Mouse (Mus musculus) cortical plate, adult 2 months (tissue): ENCODE data around the gene Ccdc86. TPM values are rescaled to one million over a fixed set of nuclear protein-coding genes. Genes with fewer than 3 reads are reported as not detected.

Source experiments
- H3K27ac ChIP-seq: fragments of 200-500 bp; 2 replicates; pipeline ENCODE4 v1.5.1; 2012; ENCODE audit warnings: low read length, control low read depth, inconsistent platforms; ENCODE audit not compliant: insufficient read depth
- H3K4me1 ChIP-seq: fragments of 200-500 bp; 2 replicates; pipeline ENCODE4 v1.6.1; 2011; ENCODE audit warnings: low read length; ENCODE audit not compliant: control insufficient read depth, insufficient read depth
- H3K4me3 ChIP-seq: fragments of 200-500 bp; 2 replicates; pipeline ENCODE4 v1.5.1; 2011; ENCODE audit warnings: mild to moderate bottlenecking, low read length, control low read depth; ENCODE audit not compliant: insufficient read depth
- CTCF ChIP-seq: fragments of 200-500 bp; IDR thresholded peaks from 2 replicates; pipeline ENCODE4 v1.5.1; 2011; ENCODE audit warnings: mild to moderate bottlenecking, control low read depth, low read length; ENCODE audit not compliant: insufficient read depth; ENCODE audit errors: extremely low read depth
- POLR2A ChIP-seq: fragments of 200-500 bp; IDR thresholded peaks from 2 replicates; pipeline ENCODE4 v1.6.1; 2011; ENCODE audit warnings: mild to moderate bottlenecking, low read length, control low read depth; ENCODE audit not compliant: insufficient read depth; ENCODE audit errors: extremely low read depth
- polyA plus RNA-seq: library from polyadenylated mRNA; depleted of rRNA; stranded (reverse); fragments of >200 nt; gene quantifications from 2 replicates; pipeline ENCODE4 v1.2.3, GENCODE M21; 2012; rRNA removed

Ccdc86 gene
- polyA plus RNA-seq, 1 experiment, result 5.5 TPM

GRCm38 (mm10) chr19:10896849-10897248 is 52.2 kb downstream of the Ccdc86 start:
- H3K27ac ChIP-seq, result no peak overlapping the region
- peak overlapping the region; percentile 95; the same call in 1 of the 2 replicates for H3K4me3 ChIP-seq
- peaks cover 5% of the 10 kb centered on the region; the same call in 1 of the 2 replicates for H3K4me1 ChIP-seq
- TF ChIP-seq POLR2A (no peak), CTCF (no peak)

GRCm38 (mm10) chr19:10895708-10896107 is 53.4 kb downstream of the Ccdc86 start:
- peak overlapping the region; percentile 58 for H3K27ac ChIP-seq
- peak overlapping the region; percentile 95 for H3K4me3 ChIP-seq
- TF ChIP-seq POLR2A (no peak), CTCF (no peak)
- peaks cover 5% of the 10 kb centered on the region for H3K4me1 ChIP-seq

- peak; percentile 87 for TF ChIP-seq POLR2A
- no peak for TF ChIP-seq CTCF
- Histone ChIP-seq H3K4me1 (peaks cover 5% of the 10 kb centered on the region), H3K27ac (peak within 1 kb of the TSS; percentile 58), H3K4me3 (peak within 1 kb of the TSS; percentile 95)
Observed at GRCm38 (mm10) chr19:10895016-10895528, 54.0 kb downstream of the Ccdc86 start, which contains the start of gene Prpf19. Prpf19 (plus strand) TSS chr19:10895231.

GRCm38 (mm10) chr19:10892201-10892600 is 56.9 kb downstream of the Ccdc86 start:
- no peak for TF ChIP-seq CTCF
- TF ChIP-seq POLR2A, result no peak
- H3K27ac ChIP-seq, result no peak overlapping the region
- no peak overlapping the region for H3K4me3 ChIP-seq

More at GRCm38 (mm10) chr19:10892201-10892600, 56.9 kb downstream of the Ccdc86 start:
- H3K4me1 ChIP-seq, result peaks cover 4% of the 10 kb centered on the region

Other genes starting within 250 kb of the Ccdc86 start
- 0.08 TPM in 2 replicates for gene Cd5, start 210.3 kb downstream of the Ccdc86 start, polyA plus RNA-seq
- 5.8 and 6.0 TPM in 2 replicates for gene Cd6, start 119.2 kb downstream of the Ccdc86 start, polyA plus RNA-seq
- 1.3 and 2.3 TPM in 2 replicates for gene Slc15a3, start 109.5 kb downstream of the Ccdc86 start, polyA plus RNA-seq
- 200 and 216 TPM in 2 replicates for gene Tmem132a, start 79.3 kb downstream of the Ccdc86 start, polyA plus RNA-seq
- 61.9 and 63.5 TPM in 2 replicates for gene Tmem109, start 67.3 kb downstream of the Ccdc86 start, polyA plus RNA-seq
- 219 and 221 TPM in 2 replicates for gene Prpf19, start 54.0 kb downstream of the Ccdc86 start, polyA plus RNA-seq
- gene Zp1, start 28.6 kb downstream of the Ccdc86 start, polyA plus RNA-seq, result not detected in 2 replicates
- gene Ptgdr2, start 12.1 kb downstream of the Ccdc86 start, polyA plus RNA-seq, result 0.11 and 0.21 TPM in 2 replicates
- not detected in 2 replicates for gene Ms4a10, start 25.4 kb upstream of the Ccdc86 start, polyA plus RNA-seq
- gene Ms4a15, start 44.0 kb upstream of the Ccdc86 start, polyA plus RNA-seq, result not detected in 2 replicates
- gene Ms4a18, start 68.8 kb upstream of the Ccdc86 start, polyA plus RNA-seq, result not detected in 2 replicates
- 0.11 and 0.13 TPM in 2 replicates for gene Ms4a8a, start 131.8 kb upstream of the Ccdc86 start, polyA plus RNA-seq
- gene 1700017D01Rik, start 181.6 kb upstream of the Ccdc86 start, polyA plus RNA-seq, result not detected in 2 replicates
- gene 1700025F22Rik, start 216.1 kb upstream of the Ccdc86 start, polyA plus RNA-seq, result not detected in 2 replicates
- not detected in 2 replicates for gene Ms4a13, start 247.5 kb upstream of the Ccdc86 start, polyA plus RNA-seq